Mouse (Mus musculus): ENCODE data around the gene Dgkg. TPM values are rescaled to one million over a fixed set of nuclear protein-coding genes. Genes with fewer than 3 reads are reported as not detected.

Gene Dgkg
- polyA plus RNA-seq, 1 experiment from 2014 or later = 0.86 TPM

GRCm38 (mm10) chr16:22510861-22511637 lies 146.0 kb downstream of the Dgkg start:
- H3K27ac ChIP-seq (ENCODE audit: low read depth, low read length) = no peak overlapping the region
- ATAC-seq (replicated peaks; ENCODE audit: low FRiP score) (no peak), DNase-seq (ENCODE audit: low spot score) (no peak)
- no peaks in the 10 kb centered on the region for H3K4me1 ChIP-seq (replicated peaks; ENCODE audit: control insufficient read depth, insufficient read depth, low read length)
- H3K36me3 ChIP-seq (ENCODE audit: control insufficient read depth, insufficient read depth, low read length) = no peaks in the 10 kb centered on the region
- no peaks in the 10 kb centered on the region for H3K27me3 ChIP-seq (replicated peaks; ENCODE audit: control insufficient read depth, insufficient read depth, low read length)
- H3K4me3 ChIP-seq (ENCODE audit: low read depth, low read length) = no peak overlapping the region
- WGBS = 54% methylated on average over 9 of the region's 9 CpGs
- no peak overlapping the region for H3K9ac ChIP-seq (ENCODE audit: low read depth, low read length)
- no peak overlapping the region for H3K4me2 ChIP-seq
- no peaks in the 10 kb centered on the region; the same call in 1 of the 2 replicates for H3K9me3 ChIP-seq (ENCODE audit: control insufficient read depth, low read length)

GRCm38 (mm10) chr16:22508936-22509563 lies 148.0 kb downstream of the Dgkg start:
- H3K9me3 ChIP-seq (ENCODE audit: control insufficient read depth, low read length) = no peaks in the 10 kb centered on the region; the same call in 1 of the 2 replicates

DNA sequence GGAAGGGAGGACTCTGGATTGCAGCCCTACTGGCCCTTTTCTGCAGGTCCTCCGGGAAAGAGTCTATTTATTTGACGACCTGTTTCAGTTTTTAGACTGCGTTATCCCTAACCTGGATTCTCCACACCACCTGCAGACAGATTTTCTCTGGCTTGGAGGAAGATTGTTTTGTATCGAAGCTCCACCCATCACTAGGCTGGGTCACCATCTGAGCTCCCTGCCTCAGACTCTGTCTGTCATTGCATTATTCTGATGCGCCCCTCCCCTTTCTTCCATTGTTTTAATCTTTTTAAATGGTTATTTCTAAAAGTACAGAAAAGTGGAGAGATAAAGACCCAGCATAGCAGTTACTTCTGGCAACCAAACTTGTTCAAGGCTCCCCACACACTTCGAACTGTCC lies 151.4 kb downstream of the Dgkg start:
- no peak overlapping the region for H3K9ac ChIP-seq (ENCODE audit: low read depth, low read length)
- no peak for ATAC-seq (replicated peaks; ENCODE audit: low FRiP score)
- H3K4me3 ChIP-seq (ENCODE audit: low read depth, low read length) = no peak overlapping the region
- no peaks in the 10 kb centered on the region; the same call in 1 of the 2 replicates for H3K9me3 ChIP-seq (ENCODE audit: control insufficient read depth, low read length)
- WGBS = 69% methylated on average over 6 of the region's 6 CpGs
- peaks cover 11% of the 10 kb centered on the region for H3K4me1 ChIP-seq (replicated peaks; ENCODE audit: control insufficient read depth, insufficient read depth, low read length)
- no peaks in the 10 kb centered on the region for H3K36me3 ChIP-seq (ENCODE audit: control insufficient read depth, insufficient read depth, low read length)
- no peak overlapping the region for H3K27ac ChIP-seq (ENCODE audit: low read depth, low read length)
- H3K27me3 ChIP-seq (replicated peaks; ENCODE audit: control insufficient read depth, insufficient read depth, low read length) = no peaks in the 10 kb centered on the region
- DNase-seq (ENCODE audit: low spot score) = no peak
- no peak overlapping the region for H3K4me2 ChIP-seq

More at GRCm38 (mm10) chr16:22508936-22509563, 148.0 kb downstream of the Dgkg start:
- no peaks in the 10 kb centered on the region for H3K27me3 ChIP-seq (replicated peaks; ENCODE audit: control insufficient read depth, insufficient read depth, low read length)
- H3K9ac ChIP-seq (ENCODE audit: low read depth, low read length) = no peak overlapping the region
- DNase-seq (ENCODE audit: low spot score) (no peak), ATAC-seq (replicated peaks; ENCODE audit: low FRiP score) (no peak)
- no peak overlapping the region for H3K4me2 ChIP-seq
- H3K4me3 ChIP-seq (ENCODE audit: low read depth, low read length) = no peak overlapping the region
- H3K4me1 ChIP-seq (replicated peaks; ENCODE audit: control insufficient read depth, insufficient read depth, low read length) = peaks cover 1% of the 10 kb centered on the region
- no peak overlapping the region for H3K27ac ChIP-seq (ENCODE audit: low read depth, low read length)
- no peaks in the 10 kb centered on the region for H3K36me3 ChIP-seq (ENCODE audit: control insufficient read depth, insufficient read depth, low read length)
- 84% methylated on average over 5 of the region's 5 CpGs for WGBS

GRCm38 (mm10) chr16:22504851-22505250 lies 152.2 kb downstream of the Dgkg start:
- Histone ChIP-seq H3K36me3 (ENCODE audit: control insufficient read depth, insufficient read depth, low read length) (no peaks in the 10 kb centered on the region), H3K27me3 (replicated peaks; ENCODE audit: control insufficient read depth, insufficient read depth, low read length) (no peaks in the 10 kb centered on the region), H3K4me2 (no peak overlapping the region), H3K27ac (ENCODE audit: low read depth, low read length) (no peak overlapping the region), H3K4me1 (replicated peaks; ENCODE audit: control insufficient read depth, insufficient read depth, low read length) (peaks cover 11% of the 10 kb centered on the region), H3K9ac (ENCODE audit: low read depth, low read length) (no peak overlapping the region), H3K4me3 (ENCODE audit: low read depth, low read length) (no peak overlapping the region), H3K9me3 (ENCODE audit: control insufficient read depth, low read length) (no peaks in the 10 kb centered on the region; the same call in 1 of the 2 replicates)
- no peak for ATAC-seq (replicated peaks; ENCODE audit: low FRiP score)
- no peak for DNase-seq (ENCODE audit: low spot score)
- WGBS = 49% methylated on average over 8 of the region's 8 CpGs

DNA sequence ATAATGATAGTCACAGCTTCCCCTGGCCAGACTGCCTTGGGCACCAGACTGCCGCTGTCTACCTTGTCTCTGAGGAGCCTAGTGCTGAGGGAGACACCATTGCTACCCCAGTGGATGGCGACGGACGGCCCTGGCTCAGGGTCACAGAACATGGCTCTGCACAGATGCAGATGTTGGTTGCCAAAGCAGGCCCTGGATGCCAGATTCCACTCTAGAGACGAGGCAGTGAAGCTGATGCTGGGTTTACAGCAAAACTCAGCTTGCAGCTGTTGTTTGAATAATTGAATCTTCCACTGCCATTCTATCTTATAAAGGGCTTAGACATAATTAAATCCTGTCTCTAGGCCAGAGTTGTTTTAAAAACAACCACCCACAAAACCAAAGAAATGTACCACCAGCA lies 153.0 kb downstream of the Dgkg start:
- peaks cover 11% of the 10 kb centered on the region for H3K4me1 ChIP-seq (replicated peaks; ENCODE audit: control insufficient read depth, insufficient read depth, low read length)
- H3K27ac ChIP-seq (ENCODE audit: low read depth, low read length) = no peak overlapping the region; the same call in 1 of the 2 replicates
- H3K4me3 ChIP-seq (ENCODE audit: low read depth, low read length) = no peak overlapping the region
- 58% methylated on average over 5 of the region's 5 CpGs for WGBS
- no peak for DNase-seq (ENCODE audit: low spot score)
- ATAC-seq (replicated peaks; ENCODE audit: low FRiP score) = no peak
- H3K4me2 ChIP-seq = peak overlapping the region; percentile 22; the same call in 1 of the 2 replicates
- no peaks in the 10 kb centered on the region for H3K36me3 ChIP-seq (ENCODE audit: control insufficient read depth, insufficient read depth, low read length)
- H3K9me3 ChIP-seq (ENCODE audit: control insufficient read depth, low read length) = no peaks in the 10 kb centered on the region; the same call in 1 of the 2 replicates
- H3K9ac ChIP-seq (ENCODE audit: low read depth, low read length) = no peak overlapping the region
- no peaks in the 10 kb centered on the region for H3K27me3 ChIP-seq (replicated peaks; ENCODE audit: control insufficient read depth, insufficient read depth, low read length)

DNA sequence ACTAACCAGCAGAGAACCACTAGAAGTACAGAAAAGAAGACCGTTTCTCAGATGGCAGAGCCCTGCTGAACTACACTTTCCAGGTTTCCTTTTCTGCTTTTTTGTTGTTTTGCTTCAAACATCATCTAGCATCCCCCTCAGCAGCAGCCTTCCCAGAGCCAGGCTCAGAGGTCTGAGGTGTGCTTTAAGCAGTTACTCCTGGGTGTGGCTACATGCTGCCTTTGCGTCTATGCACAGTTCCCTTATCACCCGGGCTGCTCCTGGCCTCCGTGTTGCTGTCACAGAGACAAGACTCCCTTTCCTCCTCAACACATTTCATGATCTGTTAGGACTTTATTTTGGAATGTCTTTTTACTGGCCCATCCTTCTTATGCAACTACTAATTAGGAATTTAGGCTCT lies 153.6 kb downstream of the Dgkg start:
- no peaks in the 10 kb centered on the region; the same call in 1 of the 2 replicates for H3K9me3 ChIP-seq (ENCODE audit: control insufficient read depth, low read length)
- H3K4me1 ChIP-seq (replicated peaks; ENCODE audit: control insufficient read depth, insufficient read depth, low read length) = peaks cover 11% of the 10 kb centered on the region
- no peak overlapping the region for H3K27ac ChIP-seq (ENCODE audit: low read depth, low read length)
- DNase-seq (ENCODE audit: low spot score) (no peak), ATAC-seq (replicated peaks; ENCODE audit: low FRiP score) (0 out of 2 replicates have a peak, but pooled peaks have one; percentile 69)
- no peaks in the 10 kb centered on the region for H3K27me3 ChIP-seq (replicated peaks; ENCODE audit: control insufficient read depth, insufficient read depth, low read length)
- H3K9ac ChIP-seq (ENCODE audit: low read depth, low read length) = no peak overlapping the region
- 30% methylated on average over 4 of the region's 4 CpGs for WGBS
- no peak overlapping the region; the same call in 1 of the 2 replicates for H3K4me2 ChIP-seq
- no peak overlapping the region for H3K4me3 ChIP-seq (ENCODE audit: low read depth, low read length)
- no peaks in the 10 kb centered on the region for H3K36me3 ChIP-seq (ENCODE audit: control insufficient read depth, insufficient read depth, low read length)

GRCm38 (mm10) chr16:22501855-22502254 lies 155.2 kb downstream of the Dgkg start:
- no peaks in the 10 kb centered on the region for H3K27me3 ChIP-seq (replicated peaks; ENCODE audit: control insufficient read depth, insufficient read depth, low read length)
- no peak overlapping the region for H3K27ac ChIP-seq (ENCODE audit: low read depth, low read length)
- no peaks in the 10 kb centered on the region for H3K9me3 ChIP-seq (ENCODE audit: control insufficient read depth, low read length)
- no peak overlapping the region for H3K9ac ChIP-seq (ENCODE audit: low read depth, low read length)
- no peak for DNase-seq (ENCODE audit: low spot score)
- H3K36me3 ChIP-seq (ENCODE audit: control insufficient read depth, insufficient read depth, low read length) = no peaks in the 10 kb centered on the region
- H3K4me3 ChIP-seq (ENCODE audit: low read depth, low read length) = no peak overlapping the region
- H3K4me2 ChIP-seq = no peak overlapping the region
- H3K4me1 ChIP-seq (replicated peaks; ENCODE audit: control insufficient read depth, insufficient read depth, low read length) = peaks cover 11% of the 10 kb centered on the region
- ATAC-seq (replicated peaks; ENCODE audit: low FRiP score) = no peak
- 79% methylated on average over 6 of the region's 6 CpGs for WGBS

DNA sequence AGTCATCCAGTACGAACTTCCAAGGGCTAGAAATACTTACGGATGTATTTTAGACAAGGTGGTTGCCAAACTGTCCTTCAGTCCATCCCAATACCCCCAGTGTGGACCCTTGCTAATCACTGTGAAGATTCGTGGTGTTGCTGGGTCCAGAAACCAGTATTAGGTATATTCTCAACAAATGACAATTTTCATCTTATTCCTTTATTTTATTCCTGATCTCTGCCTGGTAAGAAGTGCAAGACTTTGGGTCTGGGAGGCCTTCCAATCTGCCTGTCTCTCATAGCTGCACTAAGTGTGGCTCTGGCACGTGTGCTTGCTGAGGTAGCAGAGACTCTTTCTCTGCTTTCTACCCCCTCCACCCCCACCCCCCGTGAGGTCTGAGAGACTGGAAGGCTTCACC lies 156.5 kb downstream of the Dgkg start:
- Histone ChIP-seq H3K4me3 (ENCODE audit: low read depth, low read length) (no peak overlapping the region), H3K9ac (ENCODE audit: low read depth, low read length) (no peak overlapping the region), H3K27me3 (replicated peaks; ENCODE audit: control insufficient read depth, insufficient read depth, low read length) (no peaks in the 10 kb centered on the region), H3K9me3 (ENCODE audit: control insufficient read depth, low read length) (no peaks in the 10 kb centered on the region), H3K4me2 (no peak overlapping the region), H3K4me1 (replicated peaks; ENCODE audit: control insufficient read depth, insufficient read depth, low read length) (peaks cover 11% of the 10 kb centered on the region), H3K27ac (ENCODE audit: low read depth, low read length) (no peak overlapping the region), H3K36me3 (ENCODE audit: control insufficient read depth, insufficient read depth, low read length) (no peaks in the 10 kb centered on the region)
- DNase-seq (ENCODE audit: low spot score) (no peak), ATAC-seq (replicated peaks; ENCODE audit: low FRiP score) (no peak)
- 84% methylated on average over 5 of the region's 5 CpGs for WGBS
